Mouse (Mus musculus) cerebral cortex, adult 2 months (tissue): ENCODE results near the gene Zg16.

ENCODE experiments used
- WGBS: fragments of 180-500 bp; shearing (Covaris S2); methylation state at CpG from one replicate; pipeline ENCODE4 v1.1.7; 2018; 5-methylcytosine and 5-hydroxymethylcytosine counted together

The Zg16 gene

DNA sequence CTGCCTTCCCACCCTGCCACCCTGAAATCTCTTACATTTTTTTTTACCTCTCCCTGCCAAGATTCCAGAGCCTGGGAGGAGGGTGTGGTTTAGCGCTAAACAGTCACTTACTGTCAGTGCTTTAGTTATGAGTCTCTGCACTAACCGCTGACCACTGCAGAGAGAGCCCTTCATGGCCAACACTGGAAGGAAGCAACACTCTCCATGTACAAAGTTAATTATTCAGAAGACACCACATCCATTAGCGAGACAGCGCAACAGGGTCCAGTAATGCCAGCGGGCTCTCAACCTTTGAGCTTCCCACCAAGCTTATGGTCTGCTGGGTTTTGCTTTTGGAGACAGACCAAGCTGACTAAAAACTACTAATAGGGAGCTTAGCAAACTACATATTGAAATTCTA lies 10.9 kb downstream of the Zg16 start:
- 90% methylated on average over 5 of the region's 5 CpGs for WGBS

GRCm38 (mm10) chr7:127073221-127073620 lies 13.9 kb downstream of the Zg16 start:
- WGBS: 83% methylated on average over 4 of the region's 4 CpGs

- WGBS: 81% methylated on average over 4 of the region's 4 CpGs
These were observed 16.2 kb downstream of the Zg16 start for GRCm38 (mm10) chr7:127070871-127071413.

GRCm38 (mm10) chr7:127066317-127066716 lies 20.8 kb downstream of the Zg16 start:
- WGBS: 60% methylated on average over 4 of the region's 4 CpGs

DNA sequence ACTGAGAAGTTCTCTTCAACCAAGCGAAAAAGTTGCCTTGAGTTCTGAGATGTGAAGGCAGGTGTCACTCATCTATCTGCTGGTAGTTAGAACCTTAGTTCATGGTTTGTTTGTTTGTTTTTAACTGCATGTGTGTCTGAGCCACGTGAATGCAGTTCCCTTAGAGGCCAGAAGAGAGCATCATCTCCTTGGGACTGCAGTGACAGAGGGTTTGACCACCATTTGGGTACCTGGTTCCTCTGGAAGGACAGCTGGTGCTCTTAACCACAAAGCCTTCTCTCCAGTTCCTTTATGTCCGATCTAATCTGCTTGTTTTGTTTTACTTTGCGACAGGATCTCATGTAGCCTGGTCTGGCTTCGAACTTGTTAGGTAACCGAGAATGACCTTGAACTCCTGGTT lies 21.6 kb downstream of the Zg16 start:
- 89% methylated on average over 6 of the region's 6 CpGs for WGBS

DNA sequence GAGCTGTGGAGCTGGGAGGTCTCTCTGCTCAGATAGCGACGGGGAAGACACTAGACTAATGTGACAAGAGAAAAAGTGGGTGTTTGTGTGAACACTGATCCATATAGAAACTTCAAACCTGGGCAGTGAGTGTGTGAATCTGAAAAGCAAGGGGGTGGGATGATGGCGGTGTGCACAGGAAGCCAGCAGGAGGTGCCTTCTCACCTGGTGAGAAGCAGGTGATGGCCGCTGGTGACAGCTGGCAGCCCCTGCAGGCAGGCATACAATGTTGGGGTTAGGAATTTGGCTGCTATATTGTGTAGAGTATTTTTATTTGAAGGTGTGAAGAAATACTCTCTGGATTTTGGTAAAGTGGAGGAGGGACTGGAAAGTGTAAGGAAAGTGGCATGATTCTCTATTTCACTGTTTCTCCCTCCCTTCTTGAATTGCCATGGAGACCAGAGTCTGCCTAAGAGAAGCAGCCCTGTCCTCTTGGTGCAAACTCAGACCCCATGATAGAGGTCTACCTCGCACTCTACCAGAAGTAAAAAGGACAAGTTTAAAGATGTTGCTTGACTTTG lies 32.0 kb downstream of the Zg16 start:
- 44% methylated on average over 5 of the region's 5 CpGs for whole genome bisulfite sequencing

DNA sequence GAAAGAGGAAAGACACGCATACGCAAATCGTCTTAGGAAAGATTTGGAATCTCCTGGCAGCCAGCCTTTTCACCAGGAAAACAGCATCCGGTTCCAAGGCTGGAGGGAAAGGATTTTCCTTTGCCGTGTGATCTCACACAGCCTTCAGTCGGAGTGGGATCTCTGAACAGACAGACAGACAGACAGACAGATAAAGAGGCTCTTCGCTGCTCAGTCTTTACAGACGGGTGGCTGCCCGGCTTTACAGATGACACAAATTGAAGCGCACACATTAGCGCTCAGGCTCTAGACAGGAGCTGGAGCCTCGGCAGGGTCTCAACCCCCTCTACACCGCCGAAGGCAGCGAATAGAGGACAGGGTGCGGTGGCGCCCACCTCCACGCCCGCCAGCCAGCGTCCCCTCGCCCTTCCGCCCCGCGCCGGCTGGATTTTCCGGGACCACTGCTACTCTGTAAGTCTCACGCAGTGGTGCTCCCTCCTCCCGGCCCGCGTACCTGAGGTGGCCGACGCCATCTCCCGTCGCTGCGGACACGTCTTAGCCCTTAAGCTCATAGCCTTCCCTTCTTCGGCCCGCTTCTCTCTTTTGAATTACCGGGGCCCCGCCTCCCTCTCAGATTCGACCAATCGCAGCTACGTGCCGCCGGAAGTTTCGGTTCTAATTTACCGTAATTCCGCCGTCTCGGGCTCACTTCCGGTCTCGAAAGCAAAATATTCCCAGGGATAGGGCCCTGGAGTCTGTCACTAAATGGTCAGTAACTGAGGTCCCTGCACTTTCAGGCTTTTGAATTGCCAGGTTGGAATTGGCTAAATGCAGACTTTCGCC lies 45.1 kb downstream of the Zg16 start, which contains the start of gene Kif22:
Kif22 (minus strand) TSS at position 621 of the 822 bp plus-strand sequence.
- WGBS: under 1% methylated on average over 53 of the region's 53 CpGs

DNA sequence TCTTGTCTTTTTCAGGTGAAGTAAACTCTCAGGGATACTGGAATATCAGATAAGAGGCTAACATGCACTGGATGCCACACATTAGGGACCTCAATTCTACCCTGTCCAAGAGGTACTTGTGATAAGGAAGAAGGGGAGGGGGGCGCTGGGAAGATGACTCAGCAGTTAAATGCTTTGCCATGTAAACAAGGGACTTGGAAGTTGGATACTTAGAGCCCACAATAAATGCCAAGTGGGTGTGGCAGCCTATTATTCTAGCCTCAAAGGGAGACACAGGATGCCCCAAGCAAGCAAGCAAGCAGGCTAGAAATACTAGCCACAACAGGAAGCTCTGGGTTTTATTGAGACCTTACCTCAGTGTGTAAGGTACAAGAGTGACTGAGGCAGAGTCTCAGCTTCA lies 55.9 kb downstream of the Zg16 start:
- WGBS: 78% methylated on average over 1 of the region's 1 CpGs

DNA sequence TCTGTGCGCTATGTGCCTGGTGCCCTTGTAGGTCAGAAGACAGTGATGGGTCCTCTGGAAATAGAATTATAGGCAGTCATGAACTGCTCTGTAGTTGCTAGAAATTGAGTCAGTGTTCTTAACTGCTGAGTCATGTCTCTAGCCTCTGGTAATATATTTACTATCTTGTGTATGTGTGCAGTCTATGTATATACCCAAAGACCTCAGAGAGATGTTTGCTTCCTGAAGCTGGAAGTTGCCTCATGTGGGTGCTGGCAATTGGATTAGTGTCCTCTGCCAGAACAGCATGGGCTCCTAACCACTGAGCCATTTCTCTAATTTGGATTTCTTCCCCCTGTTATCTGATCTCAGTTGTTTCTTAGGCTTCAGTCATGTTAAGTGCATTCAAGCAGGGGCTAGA lies 57.0 kb downstream of the Zg16 start:
- 64% methylated on average over 1 of the region's 1 CpGs for WGBS

GRCm38 (mm10) chr7:127027885-127028284 lies 59.2 kb downstream of the Zg16 start:
- WGBS: 30% methylated on average over 8 of the region's 8 CpGs

DNA sequence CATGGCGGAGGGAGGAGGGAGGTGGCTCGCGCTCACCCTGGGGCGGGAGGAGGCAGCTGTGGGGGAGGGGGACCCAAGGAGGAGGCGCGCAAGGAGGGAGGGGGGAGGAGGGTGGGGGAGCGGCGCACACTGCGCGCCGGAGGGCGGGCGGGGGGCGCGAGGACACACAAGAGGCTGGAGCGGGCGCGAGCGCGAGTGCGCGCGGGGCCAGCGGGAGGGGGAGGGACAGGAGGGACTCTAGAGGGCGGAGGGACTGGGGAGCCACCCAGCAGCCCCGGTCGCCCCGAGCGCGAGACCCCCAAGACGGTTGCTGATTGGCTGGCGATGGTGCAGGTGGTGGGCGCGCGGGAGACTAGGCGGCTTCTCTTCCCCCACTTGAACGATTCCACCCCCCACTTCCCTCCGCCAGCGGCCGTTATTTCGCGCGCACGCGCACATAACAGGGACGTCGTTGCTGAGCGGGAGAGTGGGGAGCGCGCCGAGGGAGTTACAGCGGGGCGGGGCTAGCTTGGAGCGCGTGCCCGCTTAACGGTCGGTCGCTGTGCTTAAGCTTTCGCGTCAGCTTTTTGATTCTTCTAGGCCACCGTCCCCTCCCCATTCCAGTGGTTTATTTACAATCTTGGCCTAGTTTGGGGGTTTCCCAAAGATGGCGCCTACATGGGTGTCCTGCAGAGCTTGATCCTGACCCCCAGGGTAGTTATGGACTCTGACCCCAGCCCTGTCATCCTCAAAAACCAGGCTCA lies 60.0 kb downstream of the Zg16 start, which contains the start of gene Maz:
Maz (minus strand) TSS at position 54 of the 743 bp plus-strand sequence.
- WGBS: 1% methylated on average over 53 of the region's 63 CpGs

- WGBS: 2% methylated on average over 22 of the region's 48 CpGs
These were observed 60.5 kb downstream of the Zg16 start for GRCm38 (mm10) chr7:127026616-127026983.

- WGBS: 1% methylated on average over 45 of the region's 48 CpGs
These were observed 60.9 kb downstream of the Zg16 start for GRCm38 (mm10) chr7:127026161-127026600.

DNA sequence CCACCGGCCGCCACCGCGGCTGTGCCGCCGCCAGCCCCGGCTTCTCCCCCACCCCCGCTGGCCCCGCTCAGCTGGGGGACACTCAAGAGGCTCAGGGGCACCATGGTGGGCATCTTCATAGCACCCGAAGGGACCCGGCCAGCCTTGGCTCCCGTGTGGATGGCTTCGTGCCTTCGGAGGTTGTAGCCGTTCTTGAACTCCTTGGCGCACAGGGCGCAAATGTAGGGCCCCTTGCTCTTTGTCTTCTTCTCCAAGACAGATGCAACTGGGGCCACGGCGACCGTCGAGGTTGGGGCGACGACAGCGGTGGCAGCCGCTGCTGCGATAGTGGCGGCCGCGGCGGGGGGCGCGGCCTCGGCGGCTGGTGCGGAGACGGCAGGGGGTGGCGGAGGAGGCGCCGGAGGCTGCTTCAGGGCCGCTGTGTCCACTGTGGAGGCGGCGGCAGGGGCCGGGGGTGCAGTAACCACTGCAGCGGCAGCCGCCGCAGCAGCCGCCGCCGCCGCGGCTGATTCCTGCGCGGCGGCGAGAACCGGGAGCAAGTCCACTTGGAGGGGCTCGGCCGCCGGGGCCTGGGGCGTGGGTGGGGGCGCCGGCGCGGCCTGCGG lies 61.5 kb downstream of the Zg16 start:
- under 1% methylated on average over 64 of the region's 65 CpGs for WGBS

GRCm38 (mm10) chr7:127024755-127025555 lies 62.2 kb downstream of the Zg16 start:
- 3% methylated on average over 30 of the region's 30 CpGs for WGBS

- 18% methylated on average over 19 of the region's 19 CpGs for WGBS
These were observed 63.0 kb downstream of the Zg16 start for GRCm38 (mm10) chr7:127023896-127024690.

DNA sequence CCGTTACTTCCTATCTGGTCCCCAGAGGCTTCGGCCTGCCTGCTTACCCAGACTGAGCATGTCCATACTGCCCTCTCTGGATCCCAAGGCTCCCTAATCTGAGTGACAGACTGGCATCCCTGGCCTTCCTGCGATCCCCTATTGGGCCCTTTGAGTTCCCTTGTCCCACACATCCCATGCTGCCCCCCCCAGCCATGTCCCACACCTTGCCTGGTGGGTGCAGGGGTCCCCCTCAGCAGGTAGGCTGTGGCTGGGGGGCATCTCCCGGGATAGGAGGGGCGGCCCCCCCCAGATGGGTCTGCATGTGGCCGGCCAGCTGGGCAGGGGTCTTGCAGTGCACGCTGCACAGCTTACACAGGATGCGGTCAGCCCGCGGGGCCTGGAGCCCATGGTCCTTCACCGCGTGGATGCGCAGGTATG lies 63.8 kb downstream of the Zg16 start:
- 64% methylated on average over 13 of the region's 13 CpGs for WGBS

GRCm38 (mm10) chr7:127022528-127023271 lies 64.4 kb downstream of the Zg16 start:
- 55% methylated on average over 7 of the region's 7 CpGs for WGBS
